Mouse (Mus musculus): Measurements from ENCODE around the gene Zfp341. TPM values are rescaled to one million over a fixed set of nuclear protein-coding genes. Genes with fewer than 3 reads are reported as not detected.

The Zfp341 gene
- polyA plus RNA-seq, 1 experiment from 2014 or later, result 0.85 TPM

GRCm38 (mm10) chr2:154621684-154622083 lies 8.6 kb downstream of the Zfp341 start:
- no peak overlapping the region for H3K27ac ChIP-seq (ENCODE audit: low read depth)
- peaks cover 6% of the 10 kb centered on the region; the same call in 1 of the 2 replicates for H3K36me3 ChIP-seq (replicated peaks; ENCODE audit: insufficient read depth, low read length)
- no peak overlapping the region for H3K4me2 ChIP-seq (ENCODE audit: low read depth, low read length)
- no peaks in the 10 kb centered on the region for H3K27me3 ChIP-seq (ENCODE audit: insufficient read depth, low read length)
- no peaks in the 10 kb centered on the region for H3K9me3 ChIP-seq (ENCODE audit: low read length)
- no peak overlapping the region for H3K9ac ChIP-seq (replicated peaks)
- 55% methylated on average over 5 of the region's 5 CpGs for WGBS (ENCODE audit: insufficient replicate concordance)
- TF ChIP-seq CTCF (IDR thresholded peaks at IDR 0.05; ENCODE audit: low read depth), result peak; percentile 35
- TF ChIP-seq EP300 (IDR thresholded peaks at IDR 0.05; ENCODE audit: low read depth), result no peak
- DNase-seq, result no peak
- no peak overlapping the region for H3K4me3 ChIP-seq (ENCODE audit: low read depth, low read length)
- ATAC-seq, result peak; percentile 33; the same call in 1 of the 2 replicates
- H3K4me1 ChIP-seq (ENCODE audit: insufficient read depth), result peaks cover 3% of the 10 kb centered on the region; the same call in 1 of the 2 replicates

- no peak for ATAC-seq
- H3K27me3 ChIP-seq (ENCODE audit: insufficient read depth, low read length), result no peaks in the 10 kb centered on the region
- H3K27ac ChIP-seq (ENCODE audit: low read depth), result no peak overlapping the region
- peak; percentile 43 for TF ChIP-seq CTCF (IDR thresholded peaks at IDR 0.05; ENCODE audit: low read depth)
- TF ChIP-seq EP300 (IDR thresholded peaks at IDR 0.05; ENCODE audit: low read depth), result no peak
- no peak for DNase-seq
- H3K36me3 ChIP-seq (replicated peaks; ENCODE audit: insufficient read depth, low read length), result peaks cover 13% of the 10 kb centered on the region; the same call in 1 of the 2 replicates
- no peak overlapping the region for H3K4me3 ChIP-seq (ENCODE audit: low read depth, low read length)
- no peaks in the 10 kb centered on the region for H3K9me3 ChIP-seq (ENCODE audit: low read length)
- no peak overlapping the region for H3K9ac ChIP-seq (replicated peaks)
- H3K4me1 ChIP-seq (ENCODE audit: insufficient read depth), result peaks cover 3% of the 10 kb centered on the region; the same call in 1 of the 2 replicates
- no peak overlapping the region for H3K4me2 ChIP-seq (ENCODE audit: low read depth, low read length)
Observed at GRCm38 (mm10) chr2:154624137-154624536, 11.0 kb downstream of the Zfp341 start.

- 83% methylated on average over 5 of the region's 5 CpGs for WGBS (ENCODE audit: insufficient replicate concordance)
- Histone ChIP-seq H3K4me1 (ENCODE audit: insufficient read depth) (peaks cover 5% of the 10 kb centered on the region; the same call in 1 of the 2 replicates), H3K4me3 (ENCODE audit: low read depth, low read length) (peak overlapping the region; percentile 54), H3K36me3 (replicated peaks; ENCODE audit: insufficient read depth, low read length) (peaks cover 18% of the 10 kb centered on the region), H3K27me3 (ENCODE audit: insufficient read depth, low read length) (no peaks in the 10 kb centered on the region), H3K9me3 (ENCODE audit: low read length) (no peaks in the 10 kb centered on the region), H3K4me2 (ENCODE audit: low read depth, low read length) (peak overlapping the region; percentile 67), H3K9ac (replicated peaks) (no peak overlapping the region), H3K27ac (ENCODE audit: low read depth) (no peak overlapping the region)
- DNase-seq (no peak), ATAC-seq (no peak)
- TF ChIP-seq EP300 (IDR thresholded peaks at IDR 0.05; ENCODE audit: low read depth) (no peak), CTCF (IDR thresholded peaks at IDR 0.05; ENCODE audit: low read depth) (no peak)
Observed at GRCm38 (mm10) chr2:154630531-154630930, 17.4 kb downstream of the Zfp341 start.

GRCm38 (mm10) chr2:154632203-154632780 lies 19.2 kb downstream of the Zfp341 start:
- peak; percentile 55 for DNase-seq
- H3K4me2 ChIP-seq (ENCODE audit: low read depth, low read length), result peak overlapping the region; percentile 67
- no peaks in the 10 kb centered on the region for H3K27me3 ChIP-seq (ENCODE audit: insufficient read depth, low read length)
- no peak for TF ChIP-seq CTCF (IDR thresholded peaks at IDR 0.05; ENCODE audit: low read depth)
- TF ChIP-seq EP300 (IDR thresholded peaks at IDR 0.05; ENCODE audit: low read depth), result peak; percentile 74
- peaks cover 15% of the 10 kb centered on the region for H3K36me3 ChIP-seq (replicated peaks; ENCODE audit: insufficient read depth, low read length)
- peak; percentile 87 for ATAC-seq
- peak overlapping the region; percentile 51 for H3K9ac ChIP-seq (replicated peaks)
- no peaks in the 10 kb centered on the region for H3K9me3 ChIP-seq (ENCODE audit: low read length)
- peak overlapping the region; percentile 87 for H3K27ac ChIP-seq (ENCODE audit: low read depth)
- peaks cover 5% of the 10 kb centered on the region; the same call in 1 of the 2 replicates for H3K4me1 ChIP-seq (ENCODE audit: insufficient read depth)
- WGBS (ENCODE audit: insufficient replicate concordance), result 54% methylated on average over 16 of the region's 16 CpGs
- H3K4me3 ChIP-seq (ENCODE audit: low read depth, low read length), result peak overlapping the region; percentile 54

- ATAC-seq (peak; percentile 30), DNase-seq (no peak)
- H3K9me3 ChIP-seq (ENCODE audit: low read length), result no peaks in the 10 kb centered on the region
- 79% methylated on average over 5 of the region's 5 CpGs for WGBS (ENCODE audit: insufficient replicate concordance)
- H3K27ac ChIP-seq (ENCODE audit: low read depth), result peak overlapping the region; percentile 87
- peak overlapping the region; percentile 67 for H3K4me2 ChIP-seq (ENCODE audit: low read depth, low read length)
- H3K4me1 ChIP-seq (ENCODE audit: insufficient read depth), result peaks cover 5% of the 10 kb centered on the region; the same call in 1 of the 2 replicates
- no peaks in the 10 kb centered on the region for H3K27me3 ChIP-seq (ENCODE audit: insufficient read depth, low read length)
- H3K9ac ChIP-seq (replicated peaks), result no peak overlapping the region
- TF ChIP-seq CTCF (IDR thresholded peaks at IDR 0.05; ENCODE audit: low read depth) (no peak), EP300 (IDR thresholded peaks at IDR 0.05; ENCODE audit: low read depth) (no peak)
- H3K4me3 ChIP-seq (ENCODE audit: low read depth, low read length), result peak overlapping the region; percentile 17; the same call in 1 of the 2 replicates
- H3K36me3 ChIP-seq (replicated peaks; ENCODE audit: insufficient read depth, low read length), result peaks cover 15% of the 10 kb centered on the region
Observed at GRCm38 (mm10) chr2:154633039-154633742, 20.1 kb downstream of the Zfp341 start.

- Histone ChIP-seq H3K36me3 (replicated peaks; ENCODE audit: insufficient read depth, low read length) (peaks cover 22% of the 10 kb centered on the region), H3K4me2 (ENCODE audit: low read depth, low read length) (peak overlapping the region; percentile 67), H3K9ac (replicated peaks) (0 out of 2 replicates have a peak overlapping the region, but pooled peaks have one; percentile 2), H3K27ac (ENCODE audit: low read depth) (peak overlapping the region; percentile 87), H3K27me3 (ENCODE audit: insufficient read depth, low read length) (no peaks in the 10 kb centered on the region), H3K4me3 (ENCODE audit: low read depth, low read length) (no peak overlapping the region; the same call in 1 of the 2 replicates), H3K4me1 (ENCODE audit: insufficient read depth) (peaks cover 5% of the 10 kb centered on the region; the same call in 1 of the 2 replicates), H3K9me3 (ENCODE audit: low read length) (no peaks in the 10 kb centered on the region)
- DNase-seq (no peak), ATAC-seq (no peak)
- TF ChIP-seq EP300 (IDR thresholded peaks at IDR 0.05; ENCODE audit: low read depth), result peak; percentile 88
- TF ChIP-seq CTCF (IDR thresholded peaks at IDR 0.05; ENCODE audit: low read depth), result no peak
- WGBS (ENCODE audit: insufficient replicate concordance), result 77% methylated on average over 9 of the region's 9 CpGs
Observed at GRCm38 (mm10) chr2:154633876-154634644, 21.0 kb downstream of the Zfp341 start.

All from liver, postnatal 0 days (tissue).